Mouse (Mus musculus): Measurements from ENCODE around the gene Krtap4-7.
"Not testable (repeated sequence)": the region's sequence is repeated elsewhere in the genome, so short reads cannot be mapped to it uniquely, and the experiment has no call there.

Gene Krtap4-7

GRCm38 (mm10) chr11:99643635-99644139, at the start of gene Krtap4-7:
TSS of gene Krtap4-7 (minus strand) at chr11:99644089.
- DNase-seq: not testable (repeated sequence)

- DNase-seq: no peak
These were observed 46.6 kb upstream of the Krtap4-7 start, which contains the start of gene Gm14190 for GRCm38 (mm10) chr11:99690463-99690862. TSS of gene Gm14190 (minus strand) at chr11:99690740.

- not testable (repeated sequence) for DNase-seq
These were observed 41.3 kb upstream of the Krtap4-7 start for GRCm38 (mm10) chr11:99685235-99685634.

- no peak for DNase-seq
These were observed 39.6 kb upstream of the Krtap4-7 start for GRCm38 (mm10) chr11:99683481-99683880.

- no peak for DNase-seq
These were observed 22.0 kb upstream of the Krtap4-7 start, which contains the start of gene Krtap4-6 for GRCm38 (mm10) chr11:99665860-99666259. TSS of gene Krtap4-6 (minus strand) at chr11:99665960.

GRCm38 (mm10) chr11:99662802-99663201, 18.9 kb upstream of the Krtap4-7 start:
- DNase-seq: no peak

GRCm38 (mm10) chr11:99659256-99659655, 15.4 kb upstream of the Krtap4-7 start:
- no peak for DNase-seq

- DNase-seq: not testable (repeated sequence)
These were observed 14.7 kb upstream of the Krtap4-7 start, which contains the start of gene Gm11563 for GRCm38 (mm10) chr11:99658467-99659010. TSS of gene Gm11563 (minus strand) at chr11:99658960.

- DNase-seq: no peak
These were observed 13.2 kb upstream of the Krtap4-7 start for GRCm38 (mm10) chr11:99657051-99657450.

- no peak for DNase-seq
These were observed 6.2 kb upstream of the Krtap4-7 start, which contains the start of gene Gm11555 for GRCm38 (mm10) chr11:99650136-99650535. TSS of gene Gm11555 (minus strand) at chr11:99650236.

GRCm38 (mm10) chr11:99646444-99646843, 2.6 kb upstream of the Krtap4-7 start:
- no peak for DNase-seq

GRCm38 (mm10) chr11:99644351-99644750, 462 bp upstream of the Krtap4-7 start:
- DNase-seq: no peak

- no peak for DNase-seq
These were observed 3.0 kb downstream of the Krtap4-7 start for GRCm38 (mm10) chr11:99640926-99641325.

- DNase-seq: no peak
These were observed 6.8 kb downstream of the Krtap4-7 start for GRCm38 (mm10) chr11:99637086-99637485.

GRCm38 (mm10) chr11:99634653-99635134, 9.2 kb downstream of the Krtap4-7 start, which contains the start of gene Krtap4-2:
TSS of gene Krtap4-2 (minus strand) at chr11:99635084.
- no peak for DNase-seq

- no peak for DNase-seq
These were observed 10.6 kb downstream of the Krtap4-7 start for GRCm38 (mm10) chr11:99633293-99633692.

GRCm38 (mm10) chr11:99630890-99631289, 13.0 kb downstream of the Krtap4-7 start:
- DNase-seq: no peak

- no peak for DNase-seq
These were observed 15.8 kb downstream of the Krtap4-7 start, which contains the start of gene Krtap4-1 for GRCm38 (mm10) chr11:99628138-99628537. TSS of gene Krtap4-1 (minus strand) at chr11:99628238.

- no peak for DNase-seq
These were observed 23.6 kb downstream of the Krtap4-7 start, which contains the start of gene Gm11562 for GRCm38 (mm10) chr11:99620335-99620734. TSS of gene Gm11562 (minus strand) at chr11:99620435.

- no peak for DNase-seq
These were observed 29.0 kb downstream of the Krtap4-7 start, which contains the start of gene Krtap2-4 for GRCm38 (mm10) chr11:99614796-99615363. TSS of gene Krtap2-4 (minus strand) at chr11:99614846.

- not testable (repeated sequence) for DNase-seq
These were observed 33.8 kb downstream of the Krtap4-7 start, which contains the start of gene Gm11937 for GRCm38 (mm10) chr11:99610089-99610488. TSS of gene Gm11937 (minus strand) at chr11:99610189.

GRCm38 (mm10) chr11:99609126-99609525, 34.8 kb downstream of the Krtap4-7 start:
- DNase-seq: no peak

- not testable (repeated sequence) for DNase-seq
These were observed 40.7 kb downstream of the Krtap4-7 start, which contains the start of gene Gm11938 for GRCm38 (mm10) chr11:99603208-99603607. TSS of gene Gm11938 (minus strand) at chr11:99603308.
